Mouse (Mus musculus) thymus, postnatal 36 days (tissue): ENCODE measurements around the gene Rai1.

Experiments used
- DNase-seq, 2 experiments: peaks; one replicate each; pipeline ENCODE4 v3.0.0; 2022; ENCODE audit warnings: mixed read lengths in 2 of 2

Gene Rai1

DNA sequence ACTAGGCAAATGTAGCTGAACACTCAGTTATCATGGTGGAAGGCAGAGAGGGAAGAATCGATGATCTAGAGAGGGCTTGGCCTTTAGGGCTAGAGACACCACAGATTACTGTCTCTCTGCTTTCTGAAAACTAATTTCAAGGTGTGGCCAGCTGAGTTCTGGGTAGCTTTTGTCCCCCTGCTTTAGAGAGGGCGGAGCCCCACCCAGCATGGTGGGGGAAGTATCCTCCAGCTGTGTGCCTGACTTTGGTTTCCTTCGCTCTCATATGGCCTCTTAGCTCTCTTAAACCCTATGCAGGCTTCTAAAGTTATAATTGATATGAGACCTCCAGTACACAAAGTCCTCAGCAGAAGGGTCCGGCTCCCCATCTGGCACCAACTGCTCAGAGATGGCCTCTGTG lies 58.5 kb downstream of the Rai1 start:
- DNase-seq, result peak in 1 of 2 experiments; percentile 36

GRCm38 (mm10) chr11:60164450-60164849 lies 59.6 kb downstream of the Rai1 start:
- no peak for DNase-seq

DNA sequence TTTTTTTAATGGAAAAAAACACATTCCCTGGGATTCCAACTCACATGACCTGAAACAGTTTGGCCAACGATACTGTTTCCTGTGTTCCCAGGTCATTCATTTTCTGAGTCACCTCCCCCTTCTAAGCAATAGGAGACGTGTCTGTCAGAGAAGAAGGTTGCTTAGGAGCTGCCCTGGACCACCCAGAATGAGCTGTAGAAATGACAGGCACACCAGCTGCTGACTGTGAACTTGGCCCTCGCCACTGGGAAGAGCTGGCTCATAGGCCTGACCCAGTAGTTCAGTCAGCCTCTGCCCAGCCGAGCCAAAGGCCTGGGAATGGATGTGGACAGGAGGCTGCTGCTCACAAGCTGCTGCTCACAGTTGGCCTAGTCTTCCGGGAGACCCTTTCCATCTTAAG lies 60.3 kb downstream of the Rai1 start:
- no peak for DNase-seq

GRCm38 (mm10) chr11:60168780-60169179 lies 64.0 kb downstream of the Rai1 start:
- no peak for DNase-seq

- DNase-seq, result no peak
Observed at GRCm38 (mm10) chr11:60172074-60172473, 67.3 kb downstream of the Rai1 start.

DNA sequence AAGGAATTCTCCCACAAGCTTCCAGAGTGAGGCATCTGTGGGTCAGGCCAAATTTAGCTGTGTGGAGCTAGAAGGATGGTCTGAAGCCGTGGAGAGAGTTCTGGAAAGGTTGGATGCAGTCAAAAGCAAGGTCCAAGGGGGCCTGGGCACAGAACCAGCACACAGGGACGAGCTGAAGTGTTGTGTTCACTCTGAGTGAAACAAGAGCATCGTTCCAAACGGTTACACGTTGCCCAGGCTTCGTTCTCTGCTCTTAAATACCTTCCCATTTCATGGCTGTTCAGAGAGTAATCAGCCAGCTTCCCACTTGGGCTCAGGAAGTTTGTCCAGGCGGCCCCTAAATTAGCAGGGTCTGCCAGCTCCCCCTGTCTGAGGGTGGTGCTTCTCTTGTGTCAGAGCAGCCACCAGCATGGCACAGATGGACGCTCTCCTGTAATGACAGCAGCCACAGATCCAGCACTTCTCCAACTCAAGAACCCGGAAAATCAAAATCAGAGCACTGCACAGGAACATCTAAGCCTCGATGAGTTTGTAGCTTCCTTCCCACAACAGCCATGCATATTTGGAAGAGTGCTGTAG lies 68.9 kb downstream of the Rai1 start:
- DNase-seq, result no peak

DNA sequence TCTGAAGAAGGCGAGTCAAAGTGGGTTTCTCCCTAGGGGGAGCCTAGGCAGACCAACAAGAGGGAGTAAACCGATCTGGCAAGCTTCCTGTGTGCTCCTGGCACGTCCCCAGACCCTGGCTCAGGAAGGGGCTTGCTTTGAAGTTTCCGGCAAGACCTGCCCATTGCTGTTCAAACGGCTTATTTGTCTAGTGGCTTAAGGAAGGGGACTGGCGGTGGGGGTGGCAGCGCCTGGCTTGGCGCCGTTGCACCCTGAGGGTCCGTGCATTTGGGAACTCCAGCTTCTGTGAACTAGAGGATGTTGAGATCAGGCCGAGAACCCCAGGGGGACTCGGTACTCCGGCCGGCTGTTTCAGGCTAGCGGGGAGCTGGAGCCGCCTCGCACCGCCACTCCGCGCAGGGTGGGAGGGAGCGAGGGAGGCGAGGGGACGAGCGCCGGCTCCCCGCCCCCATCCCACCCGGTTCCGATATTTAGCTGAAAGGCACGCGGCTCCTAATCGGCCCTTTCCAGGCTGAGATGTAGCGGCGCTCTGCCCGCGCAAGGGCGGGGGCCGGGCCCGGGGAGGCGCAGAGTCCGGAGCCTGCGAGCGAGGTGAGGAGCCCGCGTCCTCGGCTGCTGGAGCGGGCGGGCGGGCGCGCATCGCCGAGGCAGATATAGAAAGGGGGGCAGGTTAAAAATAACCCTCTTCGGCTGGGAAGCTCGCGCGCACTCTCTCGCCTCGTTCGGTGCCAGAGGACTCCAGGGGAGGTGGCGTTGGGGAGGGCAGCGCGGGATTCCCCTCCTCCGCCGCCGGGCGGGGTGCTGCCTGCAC lies 70.8 kb downstream of the Rai1 start:
- DNase-seq, result peak; percentile 39 to 58

DNA sequence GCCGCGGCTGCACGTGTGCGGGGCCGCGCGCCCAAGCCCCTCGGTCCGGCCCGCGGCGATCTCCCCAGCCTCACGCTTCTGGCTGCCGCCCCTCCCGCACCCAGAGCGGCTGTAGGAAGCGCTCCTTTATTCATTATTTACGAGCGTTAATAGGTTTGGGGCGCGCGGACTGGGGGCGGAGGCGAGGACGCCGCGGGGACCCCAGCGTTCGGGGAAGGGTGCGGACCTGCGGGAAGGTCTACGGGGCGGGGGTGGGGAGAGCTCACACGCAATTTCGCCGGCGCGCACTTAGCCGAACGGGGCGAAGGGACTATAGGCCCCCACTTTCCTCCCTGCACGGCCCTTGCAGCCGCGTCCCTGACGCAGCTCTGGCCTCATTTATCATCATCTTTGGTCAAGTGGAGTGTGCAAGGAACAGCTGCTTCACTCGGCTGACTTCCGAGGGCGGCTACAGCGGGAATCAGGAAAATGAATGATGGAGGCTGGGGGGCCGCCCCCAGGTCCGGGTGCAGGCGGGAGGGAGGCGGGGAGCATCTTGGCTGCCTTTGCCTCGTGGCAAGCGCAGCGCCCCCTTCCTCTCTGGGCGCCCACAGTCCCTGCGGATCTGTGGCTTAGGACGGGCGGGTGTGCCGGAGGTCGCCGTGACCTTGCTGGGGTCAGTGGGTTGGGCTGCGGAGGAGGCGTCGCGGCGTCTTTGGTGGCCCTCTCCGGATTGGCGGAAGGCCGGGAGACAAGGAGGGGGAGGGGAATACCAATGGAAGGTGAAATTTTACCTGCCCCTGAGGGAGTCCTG lies 71.6 kb downstream of the Rai1 start:
- peak; percentile 63 to 73 for DNase-seq

GRCm38 (mm10) chr11:60176975-60177657 lies 72.3 kb downstream of the Rai1 start:
- peak in 1 of 2 experiments; percentile 54 for DNase-seq

DNA sequence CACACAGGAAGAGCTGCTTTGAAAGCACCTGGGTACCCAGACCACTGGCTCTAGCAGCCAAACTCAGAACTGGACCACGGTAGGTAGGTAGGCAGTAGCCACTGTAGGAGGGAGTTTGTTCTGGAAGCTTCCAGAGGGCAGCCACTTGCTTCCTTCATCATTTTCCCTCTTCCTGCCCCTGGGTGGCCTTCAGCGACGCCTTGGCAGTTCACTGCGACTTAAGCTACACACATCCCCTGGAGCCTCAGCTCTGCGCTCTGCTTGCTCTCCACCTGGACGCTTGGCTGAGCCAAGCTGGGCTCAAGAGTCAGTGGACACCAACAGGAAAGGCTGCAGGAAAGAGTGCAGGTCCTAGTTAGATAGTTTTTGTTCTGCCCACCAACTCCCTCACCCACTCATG lies 73.2 kb downstream of the Rai1 start:
- DNase-seq, result no peak

GRCm38 (mm10) chr11:60178506-60178905 lies 73.7 kb downstream of the Rai1 start:
- DNase-seq, result no peak

DNA sequence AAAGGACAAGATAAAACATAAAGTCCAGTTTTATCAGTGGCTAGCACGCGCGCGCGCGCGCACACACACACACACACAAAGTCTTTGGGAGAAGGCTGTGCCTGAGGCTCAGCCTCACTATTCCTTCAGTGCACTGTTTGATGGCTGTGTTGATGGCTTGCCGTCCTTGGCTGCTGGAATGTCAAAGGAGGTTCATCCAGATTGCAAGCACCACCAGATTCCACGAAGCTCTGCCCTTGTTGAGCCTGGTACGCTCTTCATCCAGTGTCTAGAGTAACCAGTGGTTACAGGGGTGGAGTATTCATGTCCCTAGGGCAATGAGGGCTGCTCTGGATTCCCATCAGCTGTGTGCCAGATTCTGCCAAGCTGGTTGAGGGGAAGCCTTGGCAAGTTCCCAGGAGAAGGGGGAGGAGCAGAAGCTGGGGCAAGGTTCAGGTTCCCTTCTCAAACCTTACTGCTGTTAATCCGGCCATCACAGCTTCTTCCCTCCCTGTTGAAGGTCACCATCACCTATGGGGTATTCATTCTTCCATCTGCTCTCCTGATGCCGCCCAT lies 77.4 kb downstream of the Rai1 start:
- DNase-seq, result no peak

GRCm38 (mm10) chr11:60182741-60183140 lies 77.9 kb downstream of the Rai1 start:
- no peak for DNase-seq

GRCm38 (mm10) chr11:60184346-60185325 lies 79.8 kb downstream of the Rai1 start:
- DNase-seq, result no peak

DNA sequence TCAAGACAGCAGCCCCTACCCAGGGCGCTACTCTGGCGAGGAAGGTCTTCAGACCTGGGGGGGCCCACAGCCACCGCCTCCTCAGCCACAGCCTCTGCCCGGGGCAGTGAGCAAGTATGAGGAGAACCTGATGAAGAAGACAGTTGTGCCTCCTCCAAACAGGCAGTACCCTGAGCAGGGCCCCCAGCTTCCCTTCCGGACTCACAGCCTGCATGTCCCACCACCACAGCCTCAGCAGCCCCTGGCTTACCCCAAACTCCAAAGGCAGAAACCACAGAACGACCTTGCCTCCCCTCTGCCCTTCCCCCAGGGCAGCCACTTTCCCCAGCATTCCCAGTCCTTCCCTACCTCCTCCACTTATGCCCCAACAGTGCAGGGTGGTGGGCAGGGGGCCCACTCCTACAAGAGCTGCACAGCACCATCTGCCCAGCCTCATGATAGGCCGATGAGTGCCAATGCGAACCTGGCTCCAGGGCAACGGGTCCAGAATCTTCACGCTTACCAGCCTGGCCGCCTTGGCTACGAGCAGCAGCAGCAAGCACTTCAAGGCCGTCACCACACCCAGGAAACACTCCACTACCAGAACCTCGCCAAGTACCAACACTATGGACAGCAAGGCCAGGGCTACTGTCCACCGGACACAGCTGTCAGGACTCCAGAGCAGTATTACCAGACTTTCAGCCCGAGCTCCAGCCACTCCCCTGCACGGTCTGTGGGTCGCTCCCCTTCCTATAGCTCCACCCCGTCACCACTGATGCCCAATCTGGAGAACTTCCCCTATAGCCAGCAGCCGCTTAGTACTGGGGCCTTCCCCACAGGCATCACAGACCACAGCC lies 80.8 kb downstream of the Rai1 start:
- DNase-seq, result peak in 1 of 2 experiments; percentile 38

- no peak for DNase-seq
Observed at GRCm38 (mm10) chr11:60187070-60187469, 82.3 kb downstream of the Rai1 start.

DNA sequence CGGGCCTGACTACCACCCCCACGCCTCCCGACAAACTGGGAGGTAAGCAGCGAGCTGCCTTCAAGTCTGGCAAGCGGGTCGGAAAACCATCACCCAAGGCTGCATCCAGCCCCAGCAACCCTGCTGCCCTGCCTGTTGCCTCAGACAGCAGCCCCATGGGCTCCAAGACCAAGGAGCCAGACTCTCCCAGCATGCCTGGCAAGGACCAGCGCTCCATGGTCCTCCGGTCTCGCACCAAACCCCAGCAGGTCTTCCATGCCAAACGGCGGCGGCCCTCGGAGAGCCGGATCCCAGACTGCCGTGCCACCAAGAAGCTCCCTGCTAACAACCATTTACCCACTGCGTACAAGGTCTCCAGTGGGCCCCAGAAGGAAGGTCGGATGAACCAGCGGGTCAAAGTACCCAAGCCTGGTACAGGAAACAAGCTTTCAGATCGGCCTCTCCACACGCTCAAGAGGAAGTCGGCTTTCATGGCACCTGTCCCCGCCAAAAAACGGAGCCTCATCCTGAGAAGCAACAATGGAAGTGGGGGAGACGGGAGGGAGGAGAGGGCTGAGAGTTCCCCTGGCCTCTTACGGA lies 83.6 kb downstream of the Rai1 start:
- no peak for DNase-seq

- peak in 1 of 2 experiments; percentile 10 for DNase-seq
Observed at GRCm38 (mm10) chr11:60189501-60190040, 84.8 kb downstream of the Rai1 start.

- peak in 1 of 2 experiments; percentile 17 for DNase-seq
Observed at GRCm38 (mm10) chr11:60190055-60190641, 85.3 kb downstream of the Rai1 start.
